Mouse (Mus musculus) spleen, adult 12 weeks (tissue): ENCODE measurements at regions not wholly inside any gene's neighbourhood (a gene's known extent, or its start where the extent isn't known, plus 50 kb on each side); places are given as distances from the start of the nearest gene placed in this dataset.

ENCODE experiments used
- DNase-seq: peaks from one replicate; pipeline ENCODE4 v3.0.0; 2022; ENCODE audit warnings: low spot score

DNA sequence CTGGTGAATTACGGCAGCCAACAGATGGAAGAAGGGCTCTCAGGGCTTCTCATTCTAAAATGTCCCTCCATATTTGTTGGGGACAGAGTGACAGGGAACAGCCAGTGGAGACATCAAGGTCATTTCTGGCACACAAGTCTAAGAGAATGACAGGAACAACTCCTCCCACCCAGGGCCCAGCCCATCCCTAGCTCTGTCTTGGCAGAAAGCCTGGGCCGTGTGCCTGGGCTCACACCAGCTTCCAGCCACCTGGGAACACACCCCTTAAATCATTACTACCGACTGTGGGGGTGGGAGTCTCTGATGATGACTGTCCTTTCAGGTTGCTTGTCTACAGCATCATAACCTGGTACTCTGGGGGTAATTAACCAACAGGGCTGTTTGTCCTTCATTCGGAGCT lies 53.8 kb upstream of the Zmiz1 start:
- DNase-seq = no peak

DNA sequence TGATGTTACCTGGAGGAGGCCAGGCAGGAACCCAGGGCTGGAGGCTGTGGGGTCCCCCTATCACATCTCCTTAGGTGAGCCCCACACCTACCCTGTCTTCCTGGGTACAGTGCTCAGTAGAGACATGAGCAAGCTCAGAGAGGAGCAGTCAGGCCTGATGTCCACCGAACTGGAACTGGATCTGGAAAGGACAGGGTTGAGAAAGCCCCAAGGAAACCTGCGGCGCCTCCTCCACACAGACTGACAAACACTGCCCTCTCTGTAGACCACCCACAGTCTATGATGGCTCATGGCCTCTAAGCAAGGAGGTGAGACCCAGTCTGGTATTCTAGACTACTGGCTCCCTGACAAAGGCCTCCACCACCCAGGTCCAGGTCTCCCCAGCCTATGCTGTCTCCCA lies 52.9 kb upstream of the Zmiz1 start:
- no peak for DNase-seq

DNA sequence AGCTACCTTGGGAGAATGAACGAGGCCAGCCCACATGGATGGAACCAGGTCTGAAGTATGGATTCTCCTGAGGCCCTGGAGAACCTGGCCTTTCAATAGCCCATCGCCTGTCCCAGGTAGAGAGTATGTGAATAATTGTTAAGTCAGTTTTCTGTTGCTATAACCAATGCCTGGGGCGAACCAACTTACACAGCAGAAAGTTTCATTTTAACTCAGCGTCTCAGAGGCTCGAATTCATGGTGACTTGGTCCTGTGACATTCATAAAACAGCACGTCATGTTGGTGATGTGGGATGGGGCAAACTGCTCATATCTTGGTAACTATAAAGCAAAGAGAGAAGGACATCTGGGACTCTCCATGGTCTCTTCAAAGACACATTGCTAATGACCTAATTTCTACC lies 52.4 kb upstream of the Zmiz1 start:
- DNase-seq = no peak

DNA sequence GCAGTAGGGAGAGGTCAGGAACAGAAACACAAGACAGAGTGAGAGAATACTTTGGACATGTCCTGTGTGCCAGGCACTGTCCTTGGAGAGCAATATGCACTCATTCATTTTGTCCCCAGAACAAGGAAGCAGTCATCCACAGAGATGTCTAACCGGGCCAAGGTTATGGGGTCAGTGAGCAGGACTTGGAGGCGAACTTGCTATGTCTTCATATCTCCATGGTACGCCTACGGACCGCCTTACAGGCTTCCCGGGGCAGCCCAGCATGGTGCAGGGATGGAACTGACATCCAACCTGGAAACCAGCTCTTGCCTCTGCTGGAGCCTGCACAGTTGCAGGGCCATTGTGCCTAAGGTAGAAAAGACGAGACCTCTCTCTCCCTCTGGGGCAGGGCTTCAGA lies 51.9 kb upstream of the Zmiz1 start:
- no peak for DNase-seq
